ENCODE assay signal across 17 mouse cellular contexts in genomic region chr11:96624436-96624835, GRCm38 (mm10).
DNase-seq lines count a peak whose midpoint lies in the region; TF ChIP-seq lines count a peak whose summit lies in the region.
"Had no signal": no experiment of that assay in that cellular context is flagged by ENCODE, and none has a peak within 500 bp of the region (broad histone marks: within the 10 kb centered on the region; RNA-seq: fewer than 3 reads in every experiment).

No protein-coding gene starts in this region.

- peaks cover 0 to 9% of the 10 kb centered on the region in 2 experiments; a peak in 2 of 4 replicates for H3K4me1 ChIP-seq in CH12.LX (ENCODE audit: control insufficient read depth in 1 of 2, insufficient read depth in 2 of 2)

- no peak for TF ChIP-seq POLR2A in CH12.LX (IDR thresholded peaks at IDR 0.05; ENCODE audit: low read depth, low read length)

- intact Hi-C loops in heart, postnatal 25 days (cut with DNase I) = loop anchor here (5.0 kb wide), 4 partner anchors 37 to 187 kb away; no protein-coding TSS in a partner anchor
- intact Hi-C loops in left cerebral cortex, adult 2 months (cut with DNase I) = loop anchor here (5.0 kb wide), 1 partner anchor 72 kb away; no protein-coding TSS in a partner anchor
- intact Hi-C loops in left cerebral cortex, postnatal 14 days (cut with DNase I) = loop anchor here (5.0 to 10.0 kb wide), 2 partner anchors 310 to 347 kb away; partner anchors contain the start of gene Hoxb4

- TF ChIP-seq EP300 in CH12.LX (IDR thresholded peaks at IDR 0.05; ENCODE audit: low read length) = no peak

- dilution Hi-C loops in CH12.LX (cut with MboI; ENCODE audit: extremely low pct_ligation_motif_present, extremely low pct_unique_long_range_greater_than_20kb, low sequenced_read_pairs) = no loop called here

- H3K4me3 ChIP-seq in left cerebral cortex, adult 2 months = no peak overlapping the region
- H3K4me3 ChIP-seq in CH12.LX (replicated peaks in 1 of 3; ENCODE audit: low read depth in 2 of 3, low read length in 2 of 3, poor library complexity in 1 of 3) = no peak overlapping the region
- H3K4me3 ChIP-seq: erythroblast, embryonic 14.5 days; limb, embryonic 12.5 days; stomach, embryonic 15.5 days had no signal

- H3K36me3 ChIP-seq in CH12.LX (replicated peaks in 1 of 2; ENCODE audit: control insufficient read depth in 1 of 2, insufficient read depth in 1 of 2, low read length in 1 of 2) = no peaks in the 10 kb centered on the region
- H3K36me3 ChIP-seq: limb, embryonic 12.5 days; stomach, embryonic 15.5 days had no signal

- H3K9ac ChIP-seq in CH12.LX (ENCODE audit: insufficient read depth, low read depth) = no peak overlapping the region
- H3K9ac ChIP-seq: limb, embryonic 12.5 days; stomach, embryonic 15.5 days had no signal

- peak; percentile 34 for TF ChIP-seq CTCF in left cerebral cortex, adult 2 months (IDR thresholded peaks at IDR 0.05)
- TF ChIP-seq CTCF in CH12.LX (conservative IDR thresholded peaks at IDR 0.05 in 1 of 2, IDR thresholded peaks at IDR 0.05 in 1 of 2; ENCODE audit: low read depth in 2 of 2, low read length in 2 of 2) = peak in 1 of 2 experiments; percentile 48; a peak in 2 of 4 replicates

- no peak overlapping the region for H3K4me2 ChIP-seq in CH12.LX (ENCODE audit: insufficient read depth, low read depth, poor library complexity, severe bottlenecking)
- H3K4me2 ChIP-seq: limb, embryonic 12.5 days; stomach, embryonic 15.5 days had no signal

- TF ChIP-seq RAD21 in CH12.LX (IDR thresholded peaks at IDR 0.05; ENCODE audit: low read depth, low read length) = peak; percentile 25

- H3K27ac ChIP-seq in left cerebral cortex, adult 2 months = no peak overlapping the region
- H3K27ac ChIP-seq in CH12.LX (ENCODE audit: insufficient read depth, low read depth) = no peak overlapping the region
- H3K27ac ChIP-seq: limb, embryonic 12.5 days; stomach, embryonic 15.5 days had no signal

- in situ Hi-C loops in CH12.LX (cut with MboI; ENCODE audit: low pct_ligation_motif_present, low pct_unique_long_range_greater_than_20kb, low sequenced_read_pairs) = no loop called here

- peaks cover 18% of the 10 kb centered on the region for H3K27me3 ChIP-seq in CH12.LX (replicated peaks)
- H3K27me3 ChIP-seq: stomach, embryonic 15.5 days had no signal

- DNase-seq in heart, adult 11 months = peak; percentile 62
- no peak for DNase-seq in heart, postnatal 25 days (ENCODE audit: low spot score)
- no peak for DNase-seq in left cerebral cortex, adult 2 months (ENCODE audit: extremely low spot score in 1 of 2, low spot score in 2 of 2)
- no peak for DNase-seq in left cerebral cortex, postnatal 14 days (ENCODE audit: low spot score in 2 of 2)
- DNase-seq in CH12.LX (ENCODE audit: extremely low read depth) = no peak
- DNase-seq in embryo, embryonic 11 days = peak; percentile 48
- DNase-seq in kidney, postnatal 14 days = no peak
- DNase-seq: adrenal gland, adult 2 months; cerebellum, adult 18-20 months; gastrocnemius, postnatal 14 days; heart, postnatal 10 days; right cerebral cortex, adult 18-20 months; spleen, adult 18-20 months; thymus, postnatal 25 days had no signal

- no peaks in the 10 kb centered on the region for H3K9me3 ChIP-seq in CH12.LX (replicated peaks; ENCODE audit: low read length)
- H3K9me3 ChIP-seq: limb, embryonic 12.5 days; stomach, embryonic 15.5 days had no signal

- H3K79me2 ChIP-seq in CH12.LX (replicated peaks; ENCODE audit: control insufficient read depth, extremely low read depth, insufficient read depth, poor library complexity, severe bottlenecking) = no peaks in the 10 kb centered on the region

TF ChIP-seq in CH12.LX, 34 proteins besides CTCF, POLR2A, EP300 and RAD21:
- TF ChIP-seq SMC3 (IDR thresholded peaks at IDR 0.05; ENCODE audit: low read depth, low read length) = peak; percentile 25; the same call in 1 of the 2 replicates
- 0 out of 2 replicates have a peak, but pooled peaks have one; percentile 29 for TF ChIP-seq SIN3A (IDR thresholded peaks at IDR 0.05; ENCODE audit: low read length)
- TF ChIP-seq IRF4 (IDR thresholded peaks at IDR 0.05; ENCODE audit: low read depth, low read length) = no peak
TF ChIP-seq in CH12.LX: peak in this region for 2.

Comparison
In these comparisons a context has a peak if more than half of its experiments do, and no peak if none do; other contexts are left out.
1. DNase-seq: peak in heart, adult 11 months (single experiment) and embryo, embryonic 11 days (single experiment); none in heart, postnatal 25 days (single experiment), left cerebral cortex, adult 2 months (0 of 2), left cerebral cortex, postnatal 14 days (0 of 2), CH12.LX (single experiment) and kidney, postnatal 14 days (single experiment).